Mouse (Mus musculus) kidney, adult 8-10 months (tissue): ENCODE results near the gene Akap9.
A peak's percentile ranks its signal among the peaks of the same experiment; 100 is the strongest.
"Not testable (repeated sequence)": the region's sequence is repeated elsewhere in the genome, so short reads cannot be mapped to it uniquely, and the experiment has no call there.

Experiments used
- DNase-seq, 2 experiments: peaks; one replicate each; pipeline ENCODE4 v3.0.0; 2022

Gene Akap9

GRCm38 (mm10) chr5:3927801-3928689 lies at the start of gene Akap9:
TSS of gene Akap9 (plus strand) at chr5:3928054.
- peak; percentile 52 to 73 for DNase-seq

- not testable (repeated sequence) for DNase-seq
These were observed 41.0 kb upstream of the Akap9 start for GRCm38 (mm10) chr5:3886862-3887261.

- DNase-seq: no peak
These were observed 38.7 kb upstream of the Akap9 start for GRCm38 (mm10) chr5:3889201-3889600.

GRCm38 (mm10) chr5:3893459-3894293 lies 34.2 kb upstream of the Akap9 start, which contains the start of gene Mterf1a:
TSS of gene Mterf1a (minus strand) at chr5:3893933.
- DNase-seq: peak; percentile 32 to 47

GRCm38 (mm10) chr5:3894294-3894619 lies 33.6 kb upstream of the Akap9 start:
- not testable (repeated sequence) for DNase-seq

- no peak for DNase-seq
These were observed 22.4 kb upstream of the Akap9 start for GRCm38 (mm10) chr5:3905471-3905870.

GRCm38 (mm10) chr5:3922350-3922749 lies 5.5 kb upstream of the Akap9 start:
- DNase-seq: no peak

GRCm38 (mm10) chr5:3926666-3927065 lies 1.2 kb upstream of the Akap9 start:
- DNase-seq: no peak

- peak; percentile 18 to 26 for DNase-seq
These were observed 814 bp downstream of the Akap9 start for GRCm38 (mm10) chr5:3928690-3929046.

- no peak for DNase-seq
These were observed 2.9 kb downstream of the Akap9 start for GRCm38 (mm10) chr5:3930760-3931159.

GRCm38 (mm10) chr5:3931636-3932035 lies 3.8 kb downstream of the Akap9 start:
- DNase-seq: no peak

- DNase-seq: no peak
These were observed 5.7 kb downstream of the Akap9 start for GRCm38 (mm10) chr5:3933551-3933950.

- no peak for DNase-seq
These were observed 7.4 kb downstream of the Akap9 start for GRCm38 (mm10) chr5:3935266-3935665.

- no peak for DNase-seq
These were observed 8.1 kb downstream of the Akap9 start for GRCm38 (mm10) chr5:3935778-3936554.

- DNase-seq: peak; percentile 34 to 35
These were observed 11.1 kb downstream of the Akap9 start for GRCm38 (mm10) chr5:3938905-3939304.

- no peak for DNase-seq
These were observed 11.5 kb downstream of the Akap9 start for GRCm38 (mm10) chr5:3939335-3939734.

GRCm38 (mm10) chr5:3941240-3941639 lies 13.4 kb downstream of the Akap9 start:
- no peak for DNase-seq

GRCm38 (mm10) chr5:3943169-3943568 lies 15.3 kb downstream of the Akap9 start:
- DNase-seq: not testable (repeated sequence)

GRCm38 (mm10) chr5:3952498-3952897 lies 24.6 kb downstream of the Akap9 start:
- no peak for DNase-seq

GRCm38 (mm10) chr5:3954541-3954940 lies 26.7 kb downstream of the Akap9 start:
- no peak for DNase-seq

GRCm38 (mm10) chr5:3961286-3961685 lies 33.4 kb downstream of the Akap9 start:
- no peak for DNase-seq

GRCm38 (mm10) chr5:3968415-3968814 lies 40.6 kb downstream of the Akap9 start:
- DNase-seq: no peak

- no peak for DNase-seq
These were observed 41.3 kb downstream of the Akap9 start for GRCm38 (mm10) chr5:3969114-3969513.
